Mouse (Mus musculus) forebrain, embryonic 15.5 days (tissue): ENCODE results near the gene Efna4. TPM values are rescaled to one million over a fixed set of nuclear protein-coding genes. Genes with fewer than 3 reads are reported as not detected.

Experiments used
- ATAC-seq: fragments of 200-750 bp; cut with Nextera tagmentation; replicated peaks from 2 replicates; pipeline ENCODE4 v1.8.0; 2017; ENCODE audit warnings: mild to moderate bottlenecking, moderate TSS enrichment, moderate library complexity
- H3K27ac ChIP-seq: fragments of 300-500 bp; sonication (generic); replicated peaks from 2 replicates; pipeline ENCODE4 v1.5.1; 2015; ENCODE audit warnings: mild to moderate bottlenecking, inconsistent platforms
- H3K27me3 ChIP-seq: fragments of 300-500 bp; sonication (generic); 2 replicates; pipeline ENCODE4 v1.6.1; 2015; ENCODE audit warnings: inconsistent platforms
- H3K36me3 ChIP-seq: fragments of 300-500 bp; sonication (generic); 2 replicates; pipeline ENCODE4 v1.6.1; 2015; ENCODE audit warnings: mild to moderate bottlenecking, inconsistent platforms
- H3K4me1 ChIP-seq: fragments of 300-500 bp; sonication (generic); 2 replicates; pipeline ENCODE4 v1.6.1; 2015; ENCODE audit warnings: inconsistent platforms
- H3K4me2 ChIP-seq: fragments of 300-500 bp; sonication (generic); replicated peaks from 2 replicates; pipeline ENCODE4 v1.6.1; 2015; ENCODE audit warnings: mild to moderate bottlenecking, inconsistent platforms
- H3K4me3 ChIP-seq: fragments of 300-500 bp; sonication (generic); 2 replicates; pipeline ENCODE4 v1.5.1; 2015; ENCODE audit warnings: mild to moderate bottlenecking, inconsistent platforms
- H3K9ac ChIP-seq: fragments of 300-500 bp; sonication (generic); replicated peaks from 2 replicates; pipeline ENCODE4 v1.6.1; 2015; ENCODE audit warnings: mild to moderate bottlenecking, inconsistent platforms
- H3K9me3 ChIP-seq: fragments of 300-500 bp; sonication (generic); 2 replicates; pipeline ENCODE4 v1.6.1; 2016; ENCODE audit warnings: inconsistent platforms
- WGBS: fragments of 180-500 bp; shearing (Covaris S2); methylation state at CpG from one replicate; pipeline ENCODE4 v1.1.7; 2015; ENCODE audit warnings: mixed read lengths; 5-methylcytosine and 5-hydroxymethylcytosine counted together
- polyA plus RNA-seq: library from polyadenylated mRNA; unstranded; fragments of >200 nt; fragmentation: Nextera tagmentation; extraction: Ambion mirVana; gene quantifications from 2 replicates; pipeline ENCODE4 v1.2.1, GENCODE M21; 2015

Gene Efna4
- polyA plus RNA-seq, result 14.4 and 15.7 TPM in 2 replicates

DNA sequence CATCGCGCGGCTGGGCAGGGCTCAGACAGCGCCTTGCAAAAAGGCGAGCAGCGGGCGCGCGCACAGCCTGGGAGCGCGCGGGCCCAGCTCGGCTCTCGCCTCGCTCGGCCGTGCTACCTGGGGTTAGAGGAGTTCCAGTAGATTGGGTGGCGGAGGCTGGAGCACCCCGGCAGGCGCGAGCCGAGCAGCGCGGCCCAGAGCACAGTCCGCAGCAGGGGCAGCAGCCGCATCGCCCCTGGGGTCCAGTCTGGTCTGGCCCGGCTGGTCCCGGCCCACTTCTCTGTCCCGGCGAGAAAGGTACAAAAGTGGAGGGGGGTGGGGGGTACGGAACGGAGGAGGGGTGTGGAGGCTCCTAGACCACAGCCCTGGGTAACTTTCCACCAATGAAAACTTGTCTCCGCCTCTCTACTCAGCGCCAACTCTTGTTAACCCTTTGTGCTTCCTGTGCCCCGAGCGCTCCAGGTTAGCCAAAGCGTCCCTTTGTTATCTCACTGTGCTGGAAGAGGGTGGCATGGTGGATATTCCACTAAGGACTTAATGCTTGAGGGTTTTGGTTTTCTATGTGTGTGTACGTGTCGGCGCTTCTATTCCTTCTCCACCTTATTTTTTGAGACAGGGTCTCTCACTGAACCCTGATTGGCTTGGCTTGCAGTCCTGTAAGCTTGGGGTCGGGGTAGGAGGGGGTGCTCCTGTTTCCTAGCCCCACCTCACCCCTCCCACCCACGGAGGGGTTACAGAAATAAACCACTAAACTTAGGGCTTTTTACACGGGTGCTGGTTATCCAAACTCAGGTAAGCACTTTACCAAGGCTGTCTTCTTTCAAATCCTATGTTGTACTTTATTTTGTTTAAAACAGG is at the start of gene Efna4:
Efna4 (minus strand) TSS at position 308 of the 858 bp plus-strand sequence.
- Histone ChIP-seq H3K4me1 (peaks cover 58% of the 10 kb centered on the region), H3K4me2 (peak within 1 kb of the TSS; percentile 80)
- under 1% methylated on average over 44 of the region's 44 CpGs for WGBS

GRCm38 (mm10) chr3:89386438-89387420 is 48.9 kb upstream of the Efna4 start:
- H3K9ac ChIP-seq, result no peak overlapping the region
- 54% methylated on average over 17 of the region's 17 CpGs for WGBS
- ATAC-seq, result no peak

More for the DNA sequence above, at the start of gene Efna4:
- Histone ChIP-seq H3K27ac (peak within 1 kb of the TSS; percentile 81), H3K36me3 (peaks cover 9% of the 10 kb centered on the region; the same call in 1 of the 2 replicates), H3K9ac (peak within 1 kb of the TSS; percentile 81), H3K27me3 (no peaks in the 10 kb centered on the region), H3K4me3 (peak within 1 kb of the TSS; percentile 80), H3K9me3 (no peaks in the 10 kb centered on the region)
- peak; percentile 81 for ATAC-seq

GRCm38 (mm10) chr3:89385451-89385850 is 47.6 kb upstream of the Efna4 start:
- ATAC-seq, result no peak

More at GRCm38 (mm10) chr3:89386438-89387420, 48.9 kb upstream of the Efna4 start:
- Histone ChIP-seq H3K9me3 (no peaks in the 10 kb centered on the region), H3K4me1 (peaks cover 27% of the 10 kb centered on the region), H3K4me3 (no peak overlapping the region), H3K27ac (no peak overlapping the region), H3K36me3 (no peaks in the 10 kb centered on the region), H3K27me3 (no peaks in the 10 kb centered on the region), H3K4me2 (no peak overlapping the region)

GRCm38 (mm10) chr3:89384331-89385076 is 46.7 kb upstream of the Efna4 start:
- Histone ChIP-seq H3K4me2 (no peak overlapping the region), H3K4me1 (peaks cover 11% of the 10 kb centered on the region), H3K36me3 (no peaks in the 10 kb centered on the region), H3K27me3 (no peaks in the 10 kb centered on the region), H3K9ac (no peak overlapping the region), H3K9me3 (no peaks in the 10 kb centered on the region), H3K27ac (no peak overlapping the region), H3K4me3 (no peak overlapping the region)
- WGBS, result 49% methylated on average over 12 of the region's 12 CpGs
- ATAC-seq, result no peak

More at GRCm38 (mm10) chr3:89385451-89385850, 47.6 kb upstream of the Efna4 start:
- Histone ChIP-seq H3K27ac (no peak overlapping the region), H3K9me3 (no peaks in the 10 kb centered on the region), H3K4me2 (no peak overlapping the region), H3K36me3 (no peaks in the 10 kb centered on the region), H3K27me3 (no peaks in the 10 kb centered on the region), H3K4me1 (peaks cover 15% of the 10 kb centered on the region), H3K4me3 (no peak overlapping the region), H3K9ac (no peak overlapping the region)
- WGBS, result 46% methylated on average over 11 of the region's 11 CpGs

GRCm38 (mm10) chr3:89383651-89384255 is 45.9 kb upstream of the Efna4 start:
- H3K4me3 ChIP-seq, result no peak overlapping the region
- no peaks in the 10 kb centered on the region for H3K36me3 ChIP-seq
- no peak overlapping the region for H3K27ac ChIP-seq
- no peak overlapping the region for H3K9ac ChIP-seq
- no peak for ATAC-seq
- peaks cover 14% of the 10 kb centered on the region for H3K4me1 ChIP-seq
- 83% methylated on average over 5 of the region's 5 CpGs for WGBS
- H3K27me3 ChIP-seq, result no peaks in the 10 kb centered on the region
- H3K9me3 ChIP-seq, result no peaks in the 10 kb centered on the region
- H3K4me2 ChIP-seq, result no peak overlapping the region

- H3K27me3 ChIP-seq, result no peaks in the 10 kb centered on the region
- peaks cover 16% of the 10 kb centered on the region for H3K4me1 ChIP-seq
- H3K36me3 ChIP-seq, result no peaks in the 10 kb centered on the region
- no peak overlapping the region for H3K9ac ChIP-seq
- WGBS, result 90% methylated on average over 5 of the region's 5 CpGs
- no peaks in the 10 kb centered on the region for H3K9me3 ChIP-seq
- H3K27ac ChIP-seq, result no peak overlapping the region
- no peak overlapping the region for H3K4me3 ChIP-seq
- no peak overlapping the region for H3K4me2 ChIP-seq
- ATAC-seq, result no peak
These were observed 45.1 kb upstream of the Efna4 start for GRCm38 (mm10) chr3:89382950-89383349.

- Histone ChIP-seq H3K4me3 (no peak overlapping the region), H3K4me1 (peaks cover 14% of the 10 kb centered on the region), H3K27me3 (no peaks in the 10 kb centered on the region), H3K9me3 (no peaks in the 10 kb centered on the region), H3K36me3 (no peaks in the 10 kb centered on the region), H3K4me2 (no peak overlapping the region), H3K9ac (no peak overlapping the region), H3K27ac (no peak overlapping the region)
- WGBS, result 81% methylated on average over 9 of the region's 9 CpGs
- no peak for ATAC-seq
These were observed 44.4 kb upstream of the Efna4 start for GRCm38 (mm10) chr3:89382033-89382882.

DNA sequence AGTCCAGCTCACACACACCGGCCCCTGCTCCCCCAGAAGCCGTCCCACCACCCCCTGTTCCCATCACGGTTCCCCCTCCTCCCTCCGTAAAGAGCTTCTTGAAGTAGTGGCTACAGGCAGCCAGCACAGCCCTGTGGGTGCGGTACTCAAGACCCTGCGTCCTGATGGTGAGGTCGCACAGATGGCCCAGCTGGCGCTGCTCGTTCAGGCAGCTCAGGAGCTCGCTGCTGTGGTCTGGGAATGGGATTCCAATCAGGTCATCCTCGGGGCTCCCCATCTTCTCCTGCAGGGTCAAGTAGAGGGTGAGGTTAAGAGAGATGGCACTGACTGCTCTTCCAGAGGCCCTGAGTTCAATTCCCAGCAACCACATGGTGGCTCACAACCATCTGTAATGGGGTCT is 43.4 kb upstream of the Efna4 start:
- Histone ChIP-seq H3K9ac (no peak overlapping the region), H3K36me3 (no peaks in the 10 kb centered on the region), H3K4me1 (peaks cover 14% of the 10 kb centered on the region), H3K4me2 (no peak overlapping the region), H3K27ac (no peak overlapping the region), H3K27me3 (no peaks in the 10 kb centered on the region), H3K9me3 (no peaks in the 10 kb centered on the region), H3K4me3 (no peak overlapping the region)
- ATAC-seq, result no peak
- 85% methylated on average over 11 of the region's 11 CpGs for WGBS

- no peaks in the 10 kb centered on the region for H3K27me3 ChIP-seq
- no peak for ATAC-seq
- 96% methylated on average over 18 of the region's 18 CpGs for WGBS
- H3K27ac ChIP-seq, result no peak overlapping the region
- H3K4me3 ChIP-seq, result no peak overlapping the region
- H3K4me1 ChIP-seq, result peaks cover 14% of the 10 kb centered on the region
- no peaks in the 10 kb centered on the region for H3K9me3 ChIP-seq
- no peak overlapping the region for H3K4me2 ChIP-seq
- no peaks in the 10 kb centered on the region for H3K36me3 ChIP-seq
- H3K9ac ChIP-seq, result no peak overlapping the region
These were observed 42.9 kb upstream of the Efna4 start for GRCm38 (mm10) chr3:89380711-89381110.

GRCm38 (mm10) chr3:89380291-89380690 is 42.5 kb upstream of the Efna4 start:
- no peak overlapping the region for H3K4me2 ChIP-seq

More at GRCm38 (mm10) chr3:89380291-89380690, 42.5 kb upstream of the Efna4 start:
- Histone ChIP-seq H3K4me3 (no peak overlapping the region), H3K9me3 (no peaks in the 10 kb centered on the region), H3K27me3 (no peaks in the 10 kb centered on the region), H3K4me1 (peaks cover 14% of the 10 kb centered on the region), H3K36me3 (no peaks in the 10 kb centered on the region), H3K27ac (no peak overlapping the region), H3K9ac (no peak overlapping the region)
- WGBS, result 92% methylated on average over 14 of the region's 14 CpGs
- ATAC-seq, result no peak
